Mouse (Mus musculus) lung, adult 2 months (tissue): ENCODE results near the gene E2f6. TPM values are rescaled to one million over a fixed set of nuclear protein-coding genes. Genes with fewer than 3 reads are reported as not detected.
A peak's percentile ranks its signal among the peaks of the same experiment; 100 is the strongest.

Experiments used
- DNase-seq: peaks from one replicate; pipeline ENCODE4 v3.0.0; 2022
- H3K4me1 ChIP-seq: fragments of 200-500 bp; 2 replicates; pipeline ENCODE4 v1.6.1; 2011; ENCODE audit warnings: low read length; ENCODE audit not compliant: control insufficient read depth, insufficient read depth
- H3K4me3 ChIP-seq: fragments of 200-500 bp; replicated peaks from 2 replicates; pipeline ENCODE3; 2011; ENCODE audit warnings: low read depth, mild to moderate bottlenecking, control low read depth, low read length; ENCODE audit errors: extremely low read depth
- CTCF ChIP-seq: fragments of 200-500 bp; IDR thresholded peaks from 2 replicates; pipeline ENCODE4 v1.5.1; 2011; ENCODE audit warnings: mild to moderate bottlenecking, low read length, control low read depth; ENCODE audit not compliant: insufficient read depth
- POLR2A ChIP-seq: fragments of 200-500 bp; IDR thresholded peaks from 2 replicates; pipeline ENCODE4 v1.6.1; 2011; ENCODE audit warnings: low read depth, mild to moderate bottlenecking, control low read depth, low read length, borderline replicate concordance; ENCODE audit errors: extremely low read depth
- WGBS: fragments of 180-500 bp; shearing (Covaris S2); methylation state at CpG from one replicate; pipeline ENCODE4 v1.1.7; 2018; 5-methylcytosine and 5-hydroxymethylcytosine counted together
- polyA plus RNA-seq: library from polyadenylated mRNA; depleted of rRNA; stranded (reverse); fragments of >200 nt; gene quantifications from 2 replicates; pipeline ENCODE4 v1.2.3, GENCODE M21; 2012

E2f6 gene
- polyA plus RNA-seq, 1 experiment: 15.1 TPM

DNA sequence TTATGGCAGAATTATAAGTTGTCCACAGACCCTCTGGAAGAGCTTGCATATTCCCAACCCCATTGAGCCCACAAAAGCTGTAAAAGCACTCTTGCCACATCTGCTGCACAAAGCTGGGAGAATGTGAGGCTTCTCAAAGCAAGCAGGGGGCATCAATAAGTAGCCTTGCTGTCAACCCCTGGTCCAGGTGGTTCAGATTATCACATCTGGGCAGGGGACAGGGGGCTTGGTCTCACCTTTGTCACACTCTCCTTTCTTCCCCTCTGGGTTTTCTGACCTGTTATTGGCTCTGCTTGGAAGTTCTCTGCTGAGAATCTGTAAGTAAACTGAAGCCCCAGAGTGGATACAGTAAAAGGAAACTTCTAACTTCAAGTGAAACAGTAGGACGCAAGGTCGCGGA lies 11.9 kb upstream of the E2f6 start:
- no peak for DNase-seq
- WGBS: 70% methylated on average over 3 of the region's 3 CpGs
- TF ChIP-seq POLR2A (no peak), CTCF (no peak)
- Histone ChIP-seq H3K4me1 (no peaks in the 10 kb centered on the region), H3K4me3 (no peak overlapping the region)

DNA sequence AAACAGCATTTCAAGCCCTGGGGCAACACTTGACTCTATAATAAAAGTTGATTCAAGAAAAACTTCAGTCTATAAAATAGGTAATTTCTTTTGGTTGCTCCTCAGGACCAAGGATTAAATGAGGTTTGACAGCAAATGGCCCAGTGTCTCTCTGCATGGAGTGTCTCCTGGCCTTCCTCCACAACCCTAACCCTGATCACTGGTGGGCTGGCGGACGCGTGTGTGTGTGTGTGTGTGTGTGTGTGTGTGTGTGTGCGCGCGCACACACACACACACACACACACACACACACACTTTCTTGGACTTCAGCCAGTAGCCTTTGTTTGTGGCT lies 10.9 kb upstream of the E2f6 start:
- WGBS: 22% methylated on average over 6 of the region's 6 CpGs
- DNase-seq: no peak
- Histone ChIP-seq H3K4me3 (no peak overlapping the region), H3K4me1 (no peaks in the 10 kb centered on the region)
- no peak for TF ChIP-seq CTCF
- no peak for TF ChIP-seq POLR2A

DNA sequence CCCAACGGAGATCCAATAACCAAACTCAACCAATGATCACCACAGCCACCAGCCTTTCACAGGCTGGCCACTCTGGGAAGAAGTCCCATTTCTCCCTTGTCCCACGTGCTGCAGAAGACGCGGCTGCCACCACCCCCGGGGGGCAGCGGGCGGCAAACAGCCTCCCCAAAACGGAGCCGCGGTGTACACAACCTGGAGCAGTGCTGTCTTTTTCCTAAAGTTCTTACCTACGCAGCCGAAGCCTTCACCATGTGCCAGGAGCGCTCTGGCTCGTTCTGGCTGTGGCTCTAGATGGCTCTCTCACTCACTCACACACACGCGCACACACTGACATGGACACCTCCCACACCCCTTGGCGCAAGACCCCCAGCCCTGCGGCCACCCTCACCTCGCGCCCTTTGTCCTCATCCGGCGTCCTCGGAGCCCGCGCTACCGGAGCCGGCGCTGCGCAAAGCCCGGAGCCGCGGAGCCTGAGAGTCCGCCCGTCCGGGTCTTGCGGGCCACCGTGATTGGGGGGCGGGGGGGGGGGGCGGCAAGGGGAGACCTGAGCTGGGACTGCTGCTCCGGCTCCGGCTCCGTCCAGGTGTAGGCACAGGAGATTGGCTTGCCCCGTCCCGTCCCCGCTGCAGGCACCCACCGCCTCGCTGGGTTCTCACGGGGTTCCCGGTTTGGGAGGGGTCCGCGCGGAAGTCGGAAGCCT lies 10.4 kb upstream of the E2f6 start, which contains the start of gene Greb1:
Gene Greb1, minus strand, starts transcription at position 628 of the 700 bp plus-strand sequence.
- H3K4me3 ChIP-seq: peak within 1 kb of the TSS; percentile 35
- DNase-seq: no peak
- TF ChIP-seq CTCF (no peak), POLR2A (no peak)
- 2% methylated on average over 51 of the region's 53 CpGs for WGBS
- H3K4me1 ChIP-seq: no peaks in the 10 kb centered on the region

- no peak for DNase-seq
- Histone ChIP-seq H3K4me1 (no peaks in the 10 kb centered on the region), H3K4me3 (peak overlapping the region; percentile 12)
- WGBS: 2% methylated on average over 12 of the region's 12 CpGs
- TF ChIP-seq CTCF (no peak), POLR2A (no peak)
Measured at GRCm38 (mm10) chr12:16800959-16801315, 9.8 kb upstream of the E2f6 start.

DNA sequence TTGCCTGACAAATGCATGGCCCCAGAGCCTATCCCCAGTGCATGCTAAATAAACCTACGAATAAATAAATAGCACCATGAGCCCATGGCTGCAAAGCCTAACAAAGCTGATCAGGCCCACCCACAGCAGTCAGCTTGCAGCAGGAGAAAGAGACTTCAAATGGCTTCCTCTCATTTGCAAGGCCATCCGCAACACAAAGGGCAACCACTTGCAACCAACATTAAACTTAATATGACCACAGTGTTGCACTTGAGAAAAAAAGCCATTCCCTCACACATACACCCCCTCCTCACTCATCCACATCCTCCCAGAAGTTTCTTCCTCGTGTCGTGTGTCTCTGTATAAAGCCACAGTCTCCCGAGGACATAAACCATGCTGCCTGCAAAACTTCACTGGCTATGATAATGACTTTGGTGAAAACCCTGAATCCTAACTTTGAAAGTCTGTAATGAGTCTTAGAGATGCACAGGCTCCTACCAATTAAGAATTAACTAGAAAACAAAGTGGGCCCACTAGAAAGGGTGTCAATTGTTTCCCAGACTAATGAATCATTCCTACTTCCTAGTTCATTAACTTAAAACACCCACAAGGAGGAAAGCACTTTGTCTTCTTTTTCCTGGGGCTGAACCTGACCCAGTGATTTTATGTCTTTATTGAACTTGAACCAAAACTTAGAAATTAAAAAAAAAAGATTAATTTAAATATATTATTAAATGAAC lies 7.4 kb upstream of the E2f6 start:
- no peak overlapping the region for H3K4me3 ChIP-seq
- 64% methylated on average over 5 of the region's 5 CpGs for WGBS
- H3K4me1 ChIP-seq: no peaks in the 10 kb centered on the region
- DNase-seq: no peak
- TF ChIP-seq POLR2A (no peak), CTCF (no peak)

- H3K4me1 ChIP-seq: no peaks in the 10 kb centered on the region
- H3K4me3 ChIP-seq: no peak overlapping the region
- TF ChIP-seq CTCF (no peak), POLR2A (no peak)
- DNase-seq: no peak
- 76% methylated on average over 5 of the region's 5 CpGs for WGBS
Measured at GRCm38 (mm10) chr12:16803956-16804430, 6.8 kb upstream of the E2f6 start.

- TF ChIP-seq CTCF: peak; percentile 67
- TF ChIP-seq POLR2A: no peak
- WGBS: 6% methylated on average over 5 of the region's 5 CpGs
- Histone ChIP-seq H3K4me3 (no peak overlapping the region), H3K4me1 (no peaks in the 10 kb centered on the region)
- DNase-seq: peak; percentile 65
Measured at GRCm38 (mm10) chr12:16805511-16805910, 5.3 kb upstream of the E2f6 start.

DNA sequence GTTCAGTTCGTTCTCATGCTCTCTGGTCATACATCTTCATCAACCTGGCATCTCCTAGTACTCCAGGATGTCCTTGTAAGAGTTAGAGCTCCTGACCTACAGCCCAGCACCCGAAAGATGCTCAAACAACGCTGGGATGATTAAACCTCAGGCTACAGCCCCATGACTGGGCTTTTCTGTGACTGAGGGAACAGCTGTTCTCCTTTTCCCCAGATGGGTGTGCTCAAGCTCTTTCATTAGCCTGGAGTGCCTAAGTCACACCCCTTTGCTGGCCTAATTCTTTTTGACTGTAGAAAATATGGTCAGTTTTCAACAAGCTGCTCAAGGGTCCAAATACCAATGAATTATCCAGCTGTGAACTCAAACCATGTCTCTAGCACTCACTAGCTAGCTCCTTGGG lies 2.7 kb upstream of the E2f6 start:
- TF ChIP-seq CTCF (peak; percentile 37), POLR2A (no peak)
- H3K4me3 ChIP-seq: no peak overlapping the region
- 35% methylated on average over 3 of the region's 3 CpGs for WGBS
- DNase-seq: peak; percentile 32
- 0 out of 2 replicates have a peak, but pooled peaks cover 6% of the 10 kb centered on the region for H3K4me1 ChIP-seq

- no peak for TF ChIP-seq POLR2A
- TF ChIP-seq CTCF: no peak
- Histone ChIP-seq H3K4me1 (0 out of 2 replicates have a peak, but pooled peaks cover 6% of the 10 kb centered on the region), H3K4me3 (peak overlapping the region; percentile 72)
- 2% methylated on average over 15 of the region's 15 CpGs for WGBS
- DNase-seq: no peak
Measured at GRCm38 (mm10) chr12:16811477-16811876, 714 bp downstream of the E2f6 start.

DNA sequence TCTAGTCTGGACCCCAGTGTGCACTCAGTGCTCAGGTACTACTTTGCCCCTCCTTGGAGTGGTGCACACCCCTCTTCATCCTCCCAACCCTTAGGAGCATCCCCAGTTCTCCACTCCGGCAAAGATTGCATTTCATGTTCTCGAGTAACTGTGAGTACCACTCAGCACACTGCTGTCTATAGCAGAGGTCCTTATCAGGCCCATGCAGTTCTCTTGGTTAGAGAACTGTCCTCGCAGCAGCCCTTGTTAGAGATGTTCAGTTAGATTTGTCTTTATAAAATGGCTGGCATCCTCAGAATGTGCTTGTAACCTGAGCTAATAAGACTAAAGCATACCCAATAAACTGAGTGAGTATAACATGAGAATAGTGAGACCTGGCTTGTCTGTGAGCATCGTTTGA lies 6.4 kb downstream of the E2f6 start:
- Histone ChIP-seq H3K4me3 (no peak overlapping the region), H3K4me1 (no peaks in the 10 kb centered on the region)
- 91% methylated on average over 4 of the region's 4 CpGs for WGBS
- TF ChIP-seq POLR2A (no peak), CTCF (no peak)
- DNase-seq: no peak
